Mouse (Mus musculus) liver, embryonic 14.5 days (tissue): ENCODE measurements around the gene Lcn10.

ENCODE experiments used
- CTCF ChIP-seq: IDR thresholded peaks from 2 replicates; pipeline ENCODE4 v1.5.1; 2016; ENCODE audit warnings: antibody characterized with exemption, low read depth, control low read depth
- EP300 ChIP-seq: IDR thresholded peaks from 2 replicates; pipeline ENCODE4 v1.6.1; 2016; ENCODE audit warnings: antibody characterized with exemption, low read depth

- TF ChIP-seq CTCF = peak; percentile 56
- TF ChIP-seq EP300 = no peak
These were observed 24.3 kb downstream of the Lcn10 start, which contains the start of gene Bmyc for GRCm38 (mm10) chr2:25706643-25707481.
